Mouse (Mus musculus) neutrophil, adult 5-6 weeks (primary cell): Measurements from ENCODE around the gene Rnf185. TPM values are rescaled to one million over a fixed set of nuclear protein-coding genes. Genes with fewer than 3 reads are reported as not detected.

Experiments used
- ATAC-seq: fragments of 151-379, 151-347 bp; 2 replicates; pipeline ENCODE4 v1.8.0; 2017; ENCODE audit warnings: mild to moderate bottlenecking, moderate TSS enrichment; ENCODE audit not compliant: insufficient number of reproducible peaks, poor library complexity, low FRiP score, severe bottlenecking; ENCODE audit errors: extremely low read depth
- total RNA-seq: library from RNA; stranded (forward); fragments of 200-1000 nt; gene quantifications from 2 replicates; pipeline ENCODE4 v1.2.3, GENCODE M21; 2017

Rnf185 gene
- total RNA-seq, result 18.4 and 22.3 TPM in 2 replicates

DNA sequence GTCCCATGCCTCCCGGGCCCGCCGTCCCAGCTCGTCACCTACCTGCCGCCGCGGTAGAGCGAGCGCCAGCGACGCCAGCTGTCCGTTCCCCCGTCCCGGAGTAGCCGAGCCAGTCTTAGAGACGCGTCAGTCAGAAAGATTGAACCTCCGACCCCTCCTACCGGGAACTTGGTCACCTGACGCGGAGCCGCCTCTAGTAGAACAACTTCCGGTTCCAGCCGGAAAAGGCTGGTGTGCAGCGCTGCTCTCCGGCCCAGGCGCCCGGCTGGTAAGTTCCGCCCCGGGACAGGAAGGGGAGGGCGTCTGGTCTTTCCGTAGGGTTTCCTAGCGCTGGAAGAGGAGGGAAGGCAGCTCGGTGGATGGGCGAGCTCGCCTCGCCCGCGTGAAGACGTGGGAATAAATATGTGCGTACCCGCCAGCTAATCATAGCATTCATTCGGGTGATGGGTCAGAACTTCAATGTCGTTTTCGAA, at the start of gene Rnf185:
TSS of gene Rnf185 (minus strand) at position 197 of the 473 bp plus-strand sequence.
- ATAC-seq, result peak; percentile 96

DNA sequence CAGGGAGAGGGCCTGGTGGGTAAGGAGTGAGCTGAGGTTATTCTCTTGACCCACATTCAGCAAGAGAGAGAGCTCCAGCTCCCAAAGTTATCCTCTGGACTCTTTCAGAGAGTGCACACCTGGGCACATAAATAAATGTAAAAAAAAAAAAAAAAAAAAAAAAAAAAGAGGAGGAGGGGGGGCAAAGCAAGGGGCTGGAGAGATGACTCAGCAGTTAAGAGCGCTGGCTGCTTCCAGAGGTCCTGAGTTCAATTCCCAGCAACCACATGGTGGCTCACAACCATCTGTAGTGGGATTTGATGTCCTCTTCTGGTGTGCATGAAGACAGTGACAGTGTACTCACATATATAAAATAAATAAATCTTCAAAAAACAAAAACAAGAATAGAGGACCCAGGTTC, 45.1 kb upstream of the Rnf185 start:
- ATAC-seq, result no peak

DNA sequence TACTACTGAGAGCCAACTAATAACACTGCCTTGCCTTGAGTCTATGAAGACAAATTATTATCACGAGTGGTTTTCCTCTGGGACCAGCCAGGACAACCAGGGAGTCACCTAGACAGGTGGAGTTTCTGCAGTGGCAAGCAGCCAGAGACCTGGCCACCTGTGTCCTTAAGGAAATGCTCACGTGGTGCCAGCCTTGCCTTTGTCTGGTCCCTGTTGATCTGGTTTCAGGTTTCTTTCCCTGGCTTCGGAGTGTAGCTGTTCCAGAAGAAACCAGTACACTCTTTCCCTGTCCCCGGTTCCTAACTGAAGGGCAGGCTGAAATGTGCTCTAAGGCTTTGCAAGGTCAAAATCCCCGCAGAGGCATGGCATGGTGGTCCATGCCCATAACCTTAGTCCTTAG, 44.6 kb upstream of the Rnf185 start:
- ATAC-seq, result no peak

DNA sequence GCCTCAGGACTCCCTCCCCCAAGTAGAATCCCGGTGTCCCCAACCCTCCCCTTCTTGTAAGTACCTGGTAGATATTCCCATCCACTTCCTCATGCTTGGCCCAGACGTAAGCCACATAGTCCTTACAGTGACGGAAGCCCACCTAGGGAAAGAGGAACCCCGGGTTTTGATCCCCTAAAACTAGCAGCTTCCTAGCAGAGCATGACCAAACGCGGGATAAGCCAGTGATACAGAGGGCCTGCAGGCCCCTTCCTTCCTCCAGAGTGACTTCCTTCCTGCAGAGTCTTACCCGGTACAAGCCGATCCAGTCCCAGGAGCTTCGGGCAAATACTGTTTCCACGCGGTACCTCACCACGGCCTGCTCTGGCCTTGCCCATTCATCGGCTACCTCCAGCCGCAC, 43.3 kb upstream of the Rnf185 start:
- ATAC-seq, result no peak

DNA sequence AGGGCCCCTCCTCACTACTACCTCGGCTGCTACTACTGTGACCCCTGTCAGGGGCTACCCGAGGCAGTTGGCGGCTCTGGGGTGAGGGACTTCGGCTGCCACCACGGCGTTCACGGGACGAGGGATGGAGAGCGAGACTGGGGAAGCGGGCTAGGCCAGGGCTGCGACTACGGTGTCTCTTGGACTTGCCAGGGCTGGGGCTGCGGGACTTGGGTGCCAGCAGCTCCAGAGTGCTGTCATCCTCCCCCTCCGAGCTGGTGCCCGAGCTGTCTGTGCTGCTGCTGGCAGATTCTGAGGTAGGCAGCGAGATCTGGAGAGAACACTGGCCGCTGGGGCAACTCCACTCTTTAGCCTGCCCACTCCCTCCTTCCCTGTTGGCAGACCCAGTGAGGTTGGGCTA, 42.7 kb upstream of the Rnf185 start:
- no peak for ATAC-seq

DNA sequence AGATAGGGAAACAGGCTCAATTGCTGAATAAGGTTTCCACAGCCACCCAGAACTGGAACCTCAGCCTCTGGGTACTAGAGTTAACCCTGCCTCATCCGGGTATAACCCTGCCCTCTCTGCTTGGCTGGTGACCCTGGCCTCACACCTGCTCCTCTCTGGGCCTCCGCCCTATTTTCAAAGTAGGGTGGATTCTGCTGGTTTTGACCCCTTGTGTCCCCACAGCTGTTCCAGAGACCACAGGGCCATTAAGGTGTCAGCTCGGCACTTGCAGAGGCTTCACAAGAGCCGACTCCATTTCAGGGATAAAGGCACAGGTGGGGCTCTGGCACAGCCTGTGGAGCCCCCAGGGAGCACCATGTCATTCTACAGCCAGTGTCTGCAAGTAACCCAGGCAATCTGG, 40.6 kb upstream of the Rnf185 start:
- ATAC-seq, result no peak

DNA sequence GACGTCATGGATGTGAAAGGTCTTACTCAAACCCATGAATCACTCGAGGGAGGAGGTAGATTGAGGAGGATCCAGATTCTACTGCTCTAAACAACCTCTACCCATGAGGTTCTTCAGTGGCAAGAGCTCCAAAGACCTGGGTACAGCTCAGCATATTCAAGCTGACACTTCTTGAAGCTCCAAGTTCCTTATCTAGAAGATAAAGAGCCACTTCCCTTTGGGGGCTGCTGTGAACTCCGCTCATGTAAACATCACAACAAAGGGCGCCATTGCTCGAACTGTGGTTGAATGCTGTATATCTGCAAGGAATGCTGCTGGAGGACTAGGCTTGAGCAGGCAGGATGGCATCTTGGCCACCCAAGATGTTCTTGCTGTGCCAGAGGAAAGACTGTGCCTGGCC, 36.9 kb upstream of the Rnf185 start:
- ATAC-seq, result no peak

DNA sequence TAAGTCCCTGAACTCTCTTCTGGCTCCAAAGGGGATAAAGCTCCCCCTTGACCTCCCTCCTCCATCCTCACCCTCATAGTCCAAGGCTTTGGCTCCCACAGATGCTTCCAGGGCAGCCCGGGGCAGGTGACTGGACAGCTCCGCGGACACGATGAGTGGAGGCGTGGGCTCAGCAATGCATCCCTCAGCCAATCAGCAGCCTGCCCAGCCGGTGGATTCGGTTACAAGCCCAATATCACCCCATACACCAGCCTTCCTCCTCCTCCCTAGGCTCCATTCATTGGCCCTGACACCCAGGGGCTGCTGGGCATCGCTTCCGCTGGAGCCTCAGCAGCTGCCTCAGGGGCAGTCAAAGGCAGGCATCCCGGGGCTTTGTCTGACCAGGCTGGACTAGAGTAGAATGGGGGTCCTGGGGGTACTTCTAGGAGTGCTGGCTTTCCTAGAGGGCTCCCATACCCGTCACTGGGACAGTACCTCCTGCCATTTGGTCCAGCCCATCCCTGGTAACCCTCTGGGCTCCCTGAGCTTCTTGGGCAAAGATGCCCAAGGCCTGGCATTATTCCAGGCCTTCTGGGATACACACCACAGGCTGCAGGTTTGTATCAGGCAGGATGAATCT, 35.9 kb upstream of the Rnf185 start, which contains the start of gene Pla2g3:
TSS of gene Pla2g3 (plus strand) at position 333 of the 619 bp plus-strand sequence.
- no peak for ATAC-seq

DNA sequence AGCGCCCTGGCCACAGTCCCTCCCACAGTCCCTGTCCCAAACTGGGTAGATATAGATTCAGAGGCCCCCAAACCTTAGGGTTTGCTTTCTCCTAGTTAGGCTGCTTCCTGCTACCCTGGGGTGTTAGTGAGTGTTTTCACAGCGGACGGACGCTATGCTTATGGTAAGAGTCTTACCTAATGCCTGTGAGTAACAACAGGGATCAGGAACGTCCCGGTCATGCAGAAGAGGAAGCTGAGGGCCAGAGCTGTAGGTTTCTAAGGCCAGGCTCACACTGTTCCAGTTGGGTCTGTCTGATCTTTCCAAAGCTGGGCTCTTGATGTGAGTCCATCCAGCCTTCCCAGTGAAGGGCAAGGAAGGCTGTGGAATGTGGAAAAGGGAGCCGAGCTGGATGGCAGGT, 34.2 kb upstream of the Rnf185 start:
- peak; percentile 52; the same call in 1 of the 2 replicates for ATAC-seq

DNA sequence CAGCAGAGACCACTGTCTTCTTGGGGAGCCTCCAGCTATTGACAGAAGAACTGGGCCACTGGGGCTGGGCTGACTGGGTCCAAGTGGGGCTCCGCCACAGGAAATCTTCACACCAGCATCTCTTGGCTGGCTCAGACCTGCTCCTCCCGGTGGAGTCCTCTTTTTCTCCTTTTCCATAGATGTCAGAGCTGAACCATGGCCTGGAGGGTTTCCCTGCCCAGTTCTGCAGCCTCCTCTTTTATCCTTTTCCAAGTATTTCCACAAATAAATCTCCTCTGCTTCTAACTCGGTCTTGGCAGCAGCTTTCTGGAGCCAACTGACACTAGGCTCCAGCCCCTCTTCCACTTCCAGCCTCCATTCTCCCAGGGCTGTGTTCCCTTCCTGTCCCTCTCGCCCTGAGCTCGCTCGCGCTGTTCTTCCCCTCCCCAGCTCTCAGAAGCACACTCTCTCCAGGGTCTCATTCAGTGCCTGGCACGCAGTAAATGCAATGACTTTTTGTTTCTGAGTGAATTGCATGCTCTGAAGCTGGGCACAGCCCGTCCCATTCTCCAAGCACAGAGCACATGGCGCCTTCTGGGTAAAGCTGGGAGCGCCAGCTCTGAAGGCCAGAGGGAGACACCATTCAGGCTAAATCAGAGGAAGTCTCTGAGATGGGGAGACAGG, 31.9 kb upstream of the Rnf185 start:
- ATAC-seq, result no peak

DNA sequence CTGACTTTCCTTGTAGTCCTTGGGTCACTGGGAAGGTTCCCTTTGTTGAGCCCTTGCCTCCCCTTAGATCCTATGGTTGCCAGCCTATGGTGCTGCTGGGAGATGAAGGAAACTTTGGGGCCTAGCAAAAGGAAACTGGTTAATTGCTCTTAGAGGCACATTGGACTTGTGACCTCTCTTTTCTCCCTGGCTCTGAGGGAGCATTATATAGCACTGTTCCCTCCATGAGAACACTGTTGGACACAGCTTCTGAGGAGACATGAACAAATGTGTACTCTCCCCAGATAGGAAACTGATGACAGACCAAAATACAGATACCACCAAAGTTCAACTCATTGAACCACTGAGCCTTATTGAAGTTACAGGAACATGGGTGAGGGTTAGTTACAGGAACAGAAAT, 23.3 kb upstream of the Rnf185 start:
- no peak for ATAC-seq

DNA sequence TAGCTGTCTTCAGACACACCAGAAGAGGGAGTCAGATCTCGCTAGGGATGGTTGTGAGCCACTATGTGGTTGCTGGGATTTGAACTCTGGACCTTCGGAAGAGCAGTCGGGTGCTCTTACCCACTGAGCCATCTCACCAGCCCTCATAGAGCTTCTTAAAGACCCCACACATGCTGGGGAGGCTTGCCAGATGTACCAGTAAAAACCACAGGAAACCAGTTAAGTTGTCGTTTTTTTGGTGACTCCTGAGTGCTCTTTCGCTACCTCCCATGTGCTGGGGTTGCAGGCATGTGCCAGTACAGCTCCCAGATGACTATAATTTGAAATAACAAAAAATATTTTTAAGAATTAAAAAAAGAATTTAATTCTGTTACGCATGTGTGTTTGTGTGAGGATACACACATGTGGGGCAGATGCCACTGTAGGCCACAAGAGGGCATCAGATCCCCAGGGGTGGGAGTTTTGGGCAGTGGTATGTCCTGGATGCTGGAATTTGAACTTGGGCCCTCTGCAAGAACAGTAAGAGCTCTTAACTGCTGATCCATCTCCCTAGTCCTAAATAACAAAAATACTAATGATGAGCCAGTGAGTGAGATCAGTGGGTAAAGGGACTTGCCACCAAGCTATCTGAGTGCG, 22.4 kb upstream of the Rnf185 start:
- 0 out of 2 replicates have a peak, but pooled peaks have one; percentile 33 for ATAC-seq

DNA sequence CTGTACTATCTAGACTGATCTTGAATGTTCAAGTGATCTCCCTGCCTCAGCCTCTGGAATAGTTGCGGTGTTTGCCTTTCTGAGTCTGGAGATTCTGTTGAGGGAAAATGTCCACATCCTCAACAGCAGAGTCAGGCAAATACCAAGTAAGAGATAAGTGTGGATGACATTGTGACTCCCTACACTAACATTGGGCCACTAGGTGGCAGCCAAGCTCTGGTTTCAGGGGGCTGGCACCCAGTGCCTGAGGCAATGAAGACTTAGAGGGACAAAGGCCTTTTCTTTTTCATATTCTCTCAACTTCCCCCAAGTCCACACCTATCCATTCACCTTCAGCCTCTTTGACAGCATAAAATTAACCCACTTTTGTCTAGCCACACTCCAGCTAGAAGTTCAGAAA, 20.3 kb upstream of the Rnf185 start:
- peak; percentile 78; the same call in 1 of the 2 replicates for ATAC-seq

DNA sequence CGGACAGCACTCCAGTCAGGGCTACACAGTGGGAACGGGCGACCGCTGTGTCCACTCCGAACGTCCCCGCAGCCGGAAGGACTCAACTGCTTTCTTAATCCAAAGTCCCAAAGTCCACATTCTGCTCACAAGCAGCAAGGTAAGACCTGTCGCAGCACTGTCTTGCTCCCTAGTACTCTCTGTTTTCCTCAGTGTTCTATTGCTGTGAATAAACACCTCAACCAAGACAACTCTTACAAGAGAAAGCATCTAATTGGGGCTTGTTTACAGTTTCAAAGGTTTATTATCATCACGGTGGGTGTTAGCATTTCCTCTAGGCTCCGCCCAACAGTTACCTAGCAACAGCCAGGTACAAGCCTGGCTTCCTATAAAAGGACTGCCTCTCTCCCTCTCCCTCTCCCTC, 19.3 kb upstream of the Rnf185 start:
- ATAC-seq, result no peak

DNA sequence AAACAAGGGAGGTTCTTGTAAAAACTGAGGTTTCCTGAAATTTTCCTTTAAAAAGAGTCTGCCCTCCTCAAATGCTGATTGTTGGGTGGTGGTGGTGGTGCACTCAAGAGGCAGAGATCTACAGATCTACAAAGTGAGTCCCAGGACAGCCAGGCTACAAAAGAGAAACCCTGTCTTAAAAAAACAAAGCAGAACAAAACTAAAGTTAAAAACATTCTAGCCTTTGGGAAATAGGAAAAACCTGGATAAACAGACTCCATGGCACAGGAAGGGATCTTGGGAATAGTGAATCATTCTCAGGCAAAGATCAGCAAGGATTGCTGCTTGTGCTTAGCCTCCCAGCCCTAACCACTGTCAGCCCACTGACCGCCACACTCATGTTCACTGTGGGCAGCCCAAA, 10.7 kb upstream of the Rnf185 start:
- no peak for ATAC-seq

DNA sequence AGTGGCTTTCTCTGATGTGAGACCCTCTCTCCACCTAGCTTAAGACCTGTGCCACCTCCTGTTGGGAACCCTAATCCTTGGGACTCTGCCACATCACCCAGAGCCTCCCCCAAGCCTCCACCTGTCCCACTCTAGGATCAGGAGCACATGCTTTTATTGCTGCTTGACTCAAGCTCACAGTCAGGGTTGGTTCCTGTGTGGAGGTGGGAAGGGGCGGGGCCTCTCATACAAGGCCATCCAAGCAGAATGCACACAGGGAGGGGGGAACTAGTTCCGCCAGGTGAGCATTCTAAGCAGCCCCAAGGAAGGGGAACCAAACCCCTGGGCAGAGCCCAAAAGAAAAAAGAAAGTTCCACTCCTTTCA, 6.9 kb upstream of the Rnf185 start:
- ATAC-seq, result no peak

DNA sequence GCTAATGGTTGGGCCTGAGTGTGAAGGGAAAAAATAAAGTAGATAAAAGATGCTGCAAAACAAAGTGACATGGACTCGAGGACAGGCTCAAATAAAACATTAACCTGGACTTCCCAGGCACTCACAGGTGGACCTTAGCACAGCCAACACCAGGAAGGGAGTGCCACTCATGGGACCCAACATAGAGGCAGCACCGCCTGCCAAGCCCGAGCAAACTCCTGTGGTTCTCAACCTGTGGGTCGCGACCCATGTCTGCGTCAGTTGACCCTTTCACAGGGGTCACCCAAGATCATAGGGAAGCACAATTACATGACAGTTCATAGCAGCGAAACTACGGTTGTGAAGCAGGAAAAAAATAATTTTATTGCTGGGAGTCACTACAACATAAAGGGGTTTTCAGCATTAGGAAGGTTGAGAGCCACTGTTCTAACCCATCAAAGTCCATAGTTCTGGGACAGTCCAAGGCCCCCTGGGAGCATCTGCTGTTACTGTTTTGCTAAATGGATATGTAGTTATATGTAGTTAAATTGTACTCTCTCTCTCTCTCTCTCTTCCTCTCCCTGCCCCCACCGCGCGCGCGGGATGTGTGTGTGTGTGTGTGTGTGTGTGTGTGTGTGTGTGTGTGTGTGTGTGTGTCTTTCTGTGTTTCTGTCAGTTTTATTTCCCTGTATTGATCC, 6.4 kb upstream of the Rnf185 start:
- ATAC-seq, result no peak

DNA sequence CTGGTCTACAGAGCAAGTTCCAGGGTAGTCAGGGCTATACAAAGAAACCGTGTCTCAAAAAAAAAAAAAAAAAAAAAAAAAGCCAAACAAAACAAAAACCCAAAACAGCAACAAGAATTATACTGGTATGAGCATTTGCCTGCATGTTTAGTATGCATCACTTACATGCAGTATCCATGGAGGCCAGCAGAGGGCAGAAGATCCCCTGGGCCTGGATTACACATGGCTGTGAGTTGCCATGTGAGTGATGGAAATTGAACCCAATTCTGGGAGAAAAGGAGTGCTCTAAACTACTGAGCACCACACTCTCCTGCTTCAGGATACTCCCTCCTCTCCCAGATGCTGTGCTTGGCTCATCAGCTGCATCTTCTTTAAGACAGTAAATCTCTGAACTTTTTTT, 4.2 kb upstream of the Rnf185 start:
- peak; percentile 46; the same call in 1 of the 2 replicates for ATAC-seq

DNA sequence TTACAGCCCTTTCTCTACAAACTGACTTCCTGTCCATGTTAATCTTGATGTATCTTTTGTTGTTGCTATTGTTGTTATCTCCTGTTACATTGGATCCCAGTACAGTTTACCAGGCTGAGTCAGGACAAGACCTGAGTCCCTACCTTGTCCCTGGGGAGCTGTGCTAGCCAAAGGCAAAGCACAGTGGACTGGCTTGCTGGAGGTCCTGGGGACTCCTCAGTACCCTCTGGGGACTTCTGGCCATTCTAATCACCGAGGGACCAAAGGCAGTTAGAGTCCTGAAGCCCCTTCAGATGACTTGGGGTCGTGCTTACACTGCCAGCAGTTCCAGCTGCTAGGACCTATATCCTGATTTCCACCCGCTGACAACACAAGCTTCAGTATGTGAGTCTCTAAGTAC, 2.3 kb upstream of the Rnf185 start:
- ATAC-seq, result no peak

DNA sequence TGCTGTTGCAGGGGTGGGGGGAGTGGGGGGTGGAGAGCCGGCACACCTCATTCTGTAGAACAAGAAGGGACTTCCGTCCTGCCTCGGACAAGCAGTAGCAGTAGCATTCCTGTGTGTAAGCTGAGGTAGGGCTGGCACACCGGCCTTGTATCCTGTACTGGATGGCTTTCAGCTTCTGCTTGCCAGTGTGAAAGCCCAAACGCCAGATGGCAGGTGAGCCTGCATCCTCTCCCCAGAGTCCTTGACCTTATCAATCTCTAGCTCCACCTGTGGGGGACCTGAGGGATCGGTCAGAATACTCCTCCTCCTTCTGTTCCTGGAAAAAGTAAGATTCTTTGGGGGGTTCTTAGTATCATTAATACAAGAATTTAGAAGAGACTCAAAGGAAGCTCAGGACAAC, 1.3 kb upstream of the Rnf185 start:
- ATAC-seq, result no peak
